Mouse (Mus musculus): ENCODE measurements around the gene Zfp663. TPM values are rescaled to one million over a fixed set of nuclear protein-coding genes. Genes with fewer than 3 reads are reported as not detected.

The Zfp663 gene
- polyA plus RNA-seq, 1 experiment from 2014 or later, result not detected

GRCm38 (mm10) chr2:165370348-165370747, 1.8 kb upstream of the Zfp663 start:
- DNase-seq (ENCODE audit: low spot score), result no peak

- no peak for DNase-seq (ENCODE audit: low spot score)
Observed at GRCm38 (mm10) chr2:165367868-165368439, 575 bp downstream of the Zfp663 start.

GRCm38 (mm10) chr2:165367047-165367520, 1.4 kb downstream of the Zfp663 start:
- no peak for DNase-seq (ENCODE audit: low spot score)

- peak; percentile 51 for DNase-seq (ENCODE audit: low spot score)
Observed at GRCm38 (mm10) chr2:165364334-165365091, 4.0 kb downstream of the Zfp663 start.

- no peak for DNase-seq (ENCODE audit: low spot score)
Observed at GRCm38 (mm10) chr2:165363282-165363681, 5.2 kb downstream of the Zfp663 start.

- peak; percentile 72 for DNase-seq (ENCODE audit: low spot score)
Observed at GRCm38 (mm10) chr2:165360861-165361260, 7.7 kb downstream of the Zfp663 start.

GRCm38 (mm10) chr2:165351828-165352513, 16.6 kb downstream of the Zfp663 start:
- no peak for DNase-seq (ENCODE audit: low spot score)

- no peak for DNase-seq (ENCODE audit: low spot score)
Observed at GRCm38 (mm10) chr2:165349466-165349865, 19.1 kb downstream of the Zfp663 start.

GRCm38 (mm10) chr2:165346180-165346579, 22.3 kb downstream of the Zfp663 start:
- DNase-seq (ENCODE audit: low spot score), result no peak

- no peak for DNase-seq (ENCODE audit: low spot score)
Observed at GRCm38 (mm10) chr2:165337191-165337590, 31.3 kb downstream of the Zfp663 start.

GRCm38 (mm10) chr2:165332610-165333210, 35.8 kb downstream of the Zfp663 start:
- DNase-seq (ENCODE audit: low spot score), result no peak

GRCm38 (mm10) chr2:165329703-165330102, 38.8 kb downstream of the Zfp663 start:
- DNase-seq (ENCODE audit: low spot score), result no peak

GRCm38 (mm10) chr2:165328746-165329145, 39.8 kb downstream of the Zfp663 start:
- DNase-seq (ENCODE audit: low spot score), result no peak

- no peak for DNase-seq (ENCODE audit: low spot score)
Observed at GRCm38 (mm10) chr2:165327386-165327785, 41.1 kb downstream of the Zfp663 start.

- DNase-seq (ENCODE audit: low spot score), result peak; percentile 98
Observed at GRCm38 (mm10) chr2:165326304-165327190, 42.0 kb downstream of the Zfp663 start, which contains the start of gene Elmo2. Gene Elmo2, minus strand, starts transcription at chr2:165326479.

- DNase-seq (ENCODE audit: low spot score), result no peak
Observed at GRCm38 (mm10) chr2:165325521-165326303, 42.8 kb downstream of the Zfp663 start.

GRCm38 (mm10) chr2:165323928-165324327, 44.6 kb downstream of the Zfp663 start:
- DNase-seq (ENCODE audit: low spot score), result no peak

- no peak for DNase-seq (ENCODE audit: low spot score)
Observed at GRCm38 (mm10) chr2:165323484-165323883, 45.0 kb downstream of the Zfp663 start.

GRCm38 (mm10) chr2:165321981-165322735, 46.4 kb downstream of the Zfp663 start:
- DNase-seq (ENCODE audit: low spot score), result no peak
